Mouse (Mus musculus) embryonic facial prominence, embryonic 13.5 days (tissue): ENCODE measurements at regions not wholly inside any gene's neighbourhood (a gene's known extent, or its start where the extent isn't known, plus 50 kb on each side); places are given as distances from the start of the nearest gene placed in this dataset.
A peak's percentile ranks its signal among the peaks of the same experiment; 100 is the strongest.

Experiments used
- ATAC-seq: fragments of 200-750 bp; cut with Nextera tagmentation; 2 replicates; pipeline ENCODE4 v1.8.0; 2017; ENCODE audit warnings: low read depth; ENCODE audit not compliant: insufficient number of reproducible peaks, insufficient read depth, low FRiP score, low TSS enrichment
- H3K27ac ChIP-seq: fragments of 300-500 bp; sonication (generic); 2 replicates; pipeline ENCODE4 v1.5.1; 2015; ENCODE audit warnings: moderate library complexity, mild to moderate bottlenecking, inconsistent platforms
- H3K27me3 ChIP-seq: fragments of 300-500 bp; sonication (generic); 2 replicates; pipeline ENCODE4 v1.6.1; 2015; ENCODE audit warnings: mild to moderate bottlenecking, inconsistent platforms
- H3K36me3 ChIP-seq: fragments of 300-500 bp; sonication (generic); 2 replicates; pipeline ENCODE4 v1.6.1; 2015; ENCODE audit warnings: mild to moderate bottlenecking, inconsistent platforms
- H3K4me1 ChIP-seq: fragments of 300-500 bp; sonication (generic); 2 replicates; pipeline ENCODE4 v1.6.1; 2015; ENCODE audit warnings: inconsistent platforms
- H3K4me2 ChIP-seq: fragments of 300-500 bp; sonication (generic); 2 replicates; pipeline ENCODE4 v1.6.1; 2015; ENCODE audit warnings: moderate library complexity, mild to moderate bottlenecking, inconsistent platforms
- H3K4me3 ChIP-seq: fragments of 300-500 bp; sonication (generic); 2 replicates; pipeline ENCODE4 v1.5.1; 2015; ENCODE audit warnings: mild to moderate bottlenecking, inconsistent platforms
- H3K9ac ChIP-seq: fragments of 300-500 bp; sonication (generic); 2 replicates; pipeline ENCODE4 v1.6.1; 2015; ENCODE audit warnings: mild to moderate bottlenecking, inconsistent platforms
- H3K9me3 ChIP-seq: fragments of 300-500 bp; sonication (generic); 2 replicates; pipeline ENCODE4 v1.6.1; 2016; ENCODE audit warnings: inconsistent platforms
- WGBS: fragments of 180-500 bp; shearing (Covaris S2); methylation state at CpG from one replicate; pipeline ENCODE4 v1.1.7; 2015; ENCODE audit warnings: mixed read lengths; 5-methylcytosine and 5-hydroxymethylcytosine counted together

DNA sequence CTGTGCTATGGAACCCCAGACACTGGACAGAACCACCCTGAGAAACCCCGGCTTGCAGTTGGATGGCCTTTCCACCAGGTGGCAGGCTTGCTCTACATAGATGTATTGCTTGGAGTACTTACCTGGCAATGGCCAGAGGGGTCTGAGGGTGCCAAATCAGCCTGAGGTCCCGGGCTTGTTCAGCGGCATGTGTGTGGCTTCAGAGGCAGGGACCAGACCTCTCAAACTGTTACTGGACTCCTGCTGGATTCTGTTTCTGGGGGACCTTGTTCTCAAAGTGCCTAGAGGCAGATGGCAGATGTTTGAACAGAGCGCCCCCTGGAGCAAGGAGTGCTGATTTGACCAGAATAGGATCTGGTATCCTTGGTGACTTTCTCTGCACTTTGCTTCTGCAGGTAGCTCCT, 262.9 kb upstream of the Gm4791 start:
- peak; percentile 49; the same call in 1 of the 2 replicates for ATAC-seq
- Histone ChIP-seq H3K9me3 (no peaks in the 10 kb centered on the region), H3K4me3 (no peak overlapping the region), H3K36me3 (no peaks in the 10 kb centered on the region), H3K4me2 (no peak overlapping the region), H3K4me1 (peaks cover 8% of the 10 kb centered on the region), H3K27ac (no peak overlapping the region), H3K27me3 (peaks cover 20% of the 10 kb centered on the region), H3K9ac (no peak overlapping the region)
- 4% methylated on average over 4 of the region's 4 CpGs for WGBS

DNA sequence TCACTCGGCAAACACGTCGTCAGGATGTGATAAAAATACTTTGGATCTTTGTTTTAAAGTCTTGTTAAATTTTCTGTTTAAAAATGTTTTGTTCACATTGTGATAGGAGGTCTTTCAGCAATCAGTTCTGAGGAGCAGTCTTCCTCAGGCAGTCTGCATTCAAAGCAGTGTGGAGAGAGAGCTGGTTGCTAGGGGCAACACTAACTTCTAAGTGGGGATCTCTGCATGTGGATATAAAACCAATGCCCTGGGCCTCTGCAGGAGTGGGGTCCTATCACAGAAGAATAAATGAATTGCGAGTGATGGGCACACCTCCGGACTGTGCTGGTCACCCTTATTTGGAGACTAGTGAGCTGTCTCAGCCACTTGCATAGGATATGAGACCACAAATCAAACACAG, 270.1 kb upstream of the Gm4791 start:
- WGBS = 75% methylated on average over 5 of the region's 5 CpGs
- Histone ChIP-seq H3K36me3 (no peaks in the 10 kb centered on the region), H3K9ac (no peak overlapping the region), H3K4me2 (no peak overlapping the region), H3K27me3 (no peaks in the 10 kb centered on the region; the same call in 1 of the 2 replicates), H3K4me1 (no peaks in the 10 kb centered on the region), H3K27ac (no peak overlapping the region), H3K4me3 (no peak overlapping the region), H3K9me3 (no peaks in the 10 kb centered on the region)
- ATAC-seq = no peak

DNA sequence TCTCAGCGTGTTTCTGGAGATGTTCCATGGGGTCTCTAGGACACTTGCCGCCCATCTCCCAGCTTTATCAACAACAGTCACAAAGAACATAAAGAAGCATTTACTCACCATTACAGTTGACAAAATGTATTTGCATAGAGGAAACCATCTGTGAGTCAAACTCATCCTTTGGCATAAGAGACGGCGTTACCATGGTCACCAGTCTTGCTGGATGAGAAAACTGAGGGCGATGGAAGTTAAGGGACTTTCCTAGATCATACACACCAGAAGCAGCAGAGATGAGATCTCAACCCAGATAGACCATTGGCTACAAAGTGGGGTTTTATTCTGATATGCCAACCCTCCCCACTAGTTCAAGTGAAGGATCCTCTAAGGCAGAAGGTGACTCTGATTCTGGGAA, 274.3 kb upstream of the Gm4791 start:
- Histone ChIP-seq H3K4me2 (no peak overlapping the region), H3K4me3 (no peak overlapping the region), H3K4me1 (no peaks in the 10 kb centered on the region), H3K9me3 (no peaks in the 10 kb centered on the region), H3K27me3 (no peaks in the 10 kb centered on the region), H3K27ac (no peak overlapping the region), H3K36me3 (no peaks in the 10 kb centered on the region), H3K9ac (no peak overlapping the region)
- no peak for ATAC-seq
- WGBS = 92% methylated on average over 5 of the region's 5 CpGs

DNA sequence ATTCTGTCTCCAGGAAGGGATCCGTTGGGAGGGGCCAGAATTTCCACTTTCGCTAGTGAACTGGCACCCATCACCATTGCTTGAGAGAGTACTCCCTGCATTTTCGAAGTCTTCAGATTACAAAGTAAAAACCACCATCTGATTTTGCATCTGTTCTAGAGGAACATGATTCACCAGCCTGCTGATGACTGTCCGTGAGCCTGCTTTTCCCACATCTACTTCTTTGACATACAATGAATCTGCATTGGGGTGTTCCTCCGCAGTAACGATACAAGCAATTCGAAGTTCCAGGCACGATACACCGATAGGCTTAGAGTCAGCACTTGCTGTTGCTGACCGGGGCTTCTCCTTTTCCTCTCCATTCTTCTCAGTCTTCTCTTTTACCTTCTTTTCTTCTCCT, 285.1 kb upstream of the Gm4791 start:
- Histone ChIP-seq H3K27ac (no peak overlapping the region), H3K36me3 (no peaks in the 10 kb centered on the region), H3K4me2 (no peak overlapping the region), H3K4me1 (no peaks in the 10 kb centered on the region), H3K9me3 (no peaks in the 10 kb centered on the region), H3K27me3 (no peaks in the 10 kb centered on the region), H3K9ac (no peak overlapping the region), H3K4me3 (no peak overlapping the region)
- no peak for ATAC-seq
- 88% methylated on average over 10 of the region's 10 CpGs for WGBS

DNA sequence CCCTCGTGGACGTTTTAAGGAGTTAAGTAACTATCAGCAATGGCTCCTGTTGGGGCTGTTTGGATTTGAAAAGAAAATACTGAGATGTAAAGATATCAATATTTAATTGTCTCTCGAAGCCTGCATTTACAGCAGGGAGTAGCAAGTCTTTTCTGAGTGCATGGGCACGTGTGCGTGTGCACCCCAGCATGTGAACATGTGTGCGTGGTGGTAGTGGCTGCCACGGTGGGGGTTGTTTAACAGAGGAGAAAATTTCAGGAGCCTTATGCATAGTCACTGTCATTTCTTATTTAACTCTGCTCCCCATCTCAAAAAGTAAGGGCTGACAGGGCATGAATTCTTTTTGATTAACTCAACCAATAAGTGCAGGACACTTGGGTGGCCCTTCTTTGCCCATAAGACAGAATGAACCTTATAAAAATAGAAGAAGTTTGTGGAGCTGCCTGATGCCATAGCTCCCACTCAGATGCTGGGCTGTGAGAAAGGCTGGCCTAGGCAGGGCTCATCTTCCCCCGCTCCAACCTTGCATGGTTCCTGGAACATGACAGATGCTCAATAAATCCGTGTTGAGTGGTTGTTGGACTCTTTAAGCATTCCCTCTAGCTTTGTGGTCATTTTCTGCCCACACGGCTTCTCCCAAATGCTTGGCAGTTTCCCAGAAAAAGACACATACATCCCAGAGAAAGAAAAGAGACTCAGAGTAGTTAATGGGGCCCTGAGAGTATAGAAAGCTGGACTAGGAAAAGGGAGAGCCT, 294.2 kb upstream of the Gm4791 start:
- H3K27ac ChIP-seq = no peak overlapping the region
- no peak for ATAC-seq
- H3K9ac ChIP-seq = no peak overlapping the region
- peaks cover 10% of the 10 kb centered on the region for H3K27me3 ChIP-seq
- H3K9me3 ChIP-seq = no peaks in the 10 kb centered on the region
- H3K4me2 ChIP-seq = no peak overlapping the region
- H3K4me3 ChIP-seq = no peak overlapping the region
- peaks cover 14% of the 10 kb centered on the region; the same call in 1 of the 2 replicates for H3K4me1 ChIP-seq
- no peaks in the 10 kb centered on the region for H3K36me3 ChIP-seq
- WGBS = 63% methylated on average over 10 of the region's 10 CpGs

DNA sequence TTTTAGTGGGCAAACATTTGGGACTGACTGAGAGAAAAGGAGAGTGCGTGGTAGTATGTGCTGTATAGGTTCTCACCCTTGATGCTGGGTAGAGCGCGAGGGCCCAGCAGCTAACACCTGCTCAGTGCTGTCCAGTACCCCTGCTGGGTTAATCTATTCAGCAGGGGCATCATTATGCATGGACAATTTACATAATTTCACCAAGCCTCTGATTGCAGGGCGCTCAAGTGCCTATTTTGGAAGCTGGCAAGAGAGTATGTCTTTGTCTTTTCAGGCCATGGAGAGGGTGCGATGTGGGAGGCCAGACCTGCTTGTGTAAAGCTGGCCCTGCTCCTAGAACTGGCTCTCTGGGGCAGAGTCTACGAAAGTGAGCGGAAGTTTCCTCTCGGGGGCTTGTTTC, 294.9 kb upstream of the Gm4791 start:
- no peak overlapping the region for H3K4me3 ChIP-seq

DNA sequence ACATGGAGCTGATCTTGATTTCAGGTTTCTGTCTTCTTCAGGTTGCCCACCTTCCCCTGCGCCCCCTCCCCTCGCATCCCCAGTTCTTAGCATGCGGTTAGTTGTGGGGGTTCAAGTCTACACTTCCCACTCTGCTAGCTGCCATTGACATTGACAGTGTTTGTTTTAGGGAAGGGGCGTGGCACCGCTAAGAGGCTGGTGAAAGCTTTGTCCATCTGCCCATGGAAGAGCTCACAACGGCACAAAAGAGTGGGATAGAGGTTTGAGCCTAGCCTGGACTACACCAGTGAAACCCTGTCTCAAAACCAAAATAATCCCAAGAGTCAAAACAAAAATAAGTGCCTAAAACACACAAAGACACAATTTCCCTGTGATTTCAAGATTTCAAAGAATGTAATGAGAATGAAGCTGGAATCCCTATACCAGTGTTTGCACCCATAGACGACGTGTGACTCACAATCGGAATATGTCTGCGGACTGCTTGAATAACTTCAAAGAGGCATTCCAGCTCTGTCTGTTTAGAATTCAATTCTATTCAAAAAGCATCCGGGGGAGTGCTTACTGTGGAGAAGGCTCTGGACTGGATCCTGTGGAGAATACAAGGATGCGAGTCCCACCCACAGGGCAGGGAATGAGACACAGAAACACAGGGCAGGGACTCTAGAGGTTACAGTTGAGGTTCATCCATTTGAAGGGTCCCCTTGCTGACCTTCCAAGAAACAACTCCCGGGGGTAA, 295.5 kb upstream of the Gm4791 start:
- H3K36me3 ChIP-seq = no peaks in the 10 kb centered on the region
- H3K4me1 ChIP-seq = peaks cover 14% of the 10 kb centered on the region; the same call in 1 of the 2 replicates
- ATAC-seq = no peak
- WGBS = 64% methylated on average over 13 of the region's 13 CpGs
- no peak overlapping the region for H3K9ac ChIP-seq
- H3K9me3 ChIP-seq = no peaks in the 10 kb centered on the region
- no peak overlapping the region for H3K4me3 ChIP-seq
- H3K4me2 ChIP-seq = no peak overlapping the region
- H3K27ac ChIP-seq = no peak overlapping the region
- H3K27me3 ChIP-seq = peaks cover 10% of the 10 kb centered on the region

More for the DNA sequence above, 294.9 kb upstream of the Gm4791 start:
- no peaks in the 10 kb centered on the region for H3K9me3 ChIP-seq
- peaks cover 10% of the 10 kb centered on the region for H3K27me3 ChIP-seq
- no peak for ATAC-seq
- no peaks in the 10 kb centered on the region for H3K36me3 ChIP-seq
- H3K4me1 ChIP-seq = peaks cover 14% of the 10 kb centered on the region; the same call in 1 of the 2 replicates
- H3K4me2 ChIP-seq = no peak overlapping the region
- no peak overlapping the region for H3K9ac ChIP-seq
- WGBS = 67% methylated on average over 8 of the region's 8 CpGs
- H3K27ac ChIP-seq = no peak overlapping the region

DNA sequence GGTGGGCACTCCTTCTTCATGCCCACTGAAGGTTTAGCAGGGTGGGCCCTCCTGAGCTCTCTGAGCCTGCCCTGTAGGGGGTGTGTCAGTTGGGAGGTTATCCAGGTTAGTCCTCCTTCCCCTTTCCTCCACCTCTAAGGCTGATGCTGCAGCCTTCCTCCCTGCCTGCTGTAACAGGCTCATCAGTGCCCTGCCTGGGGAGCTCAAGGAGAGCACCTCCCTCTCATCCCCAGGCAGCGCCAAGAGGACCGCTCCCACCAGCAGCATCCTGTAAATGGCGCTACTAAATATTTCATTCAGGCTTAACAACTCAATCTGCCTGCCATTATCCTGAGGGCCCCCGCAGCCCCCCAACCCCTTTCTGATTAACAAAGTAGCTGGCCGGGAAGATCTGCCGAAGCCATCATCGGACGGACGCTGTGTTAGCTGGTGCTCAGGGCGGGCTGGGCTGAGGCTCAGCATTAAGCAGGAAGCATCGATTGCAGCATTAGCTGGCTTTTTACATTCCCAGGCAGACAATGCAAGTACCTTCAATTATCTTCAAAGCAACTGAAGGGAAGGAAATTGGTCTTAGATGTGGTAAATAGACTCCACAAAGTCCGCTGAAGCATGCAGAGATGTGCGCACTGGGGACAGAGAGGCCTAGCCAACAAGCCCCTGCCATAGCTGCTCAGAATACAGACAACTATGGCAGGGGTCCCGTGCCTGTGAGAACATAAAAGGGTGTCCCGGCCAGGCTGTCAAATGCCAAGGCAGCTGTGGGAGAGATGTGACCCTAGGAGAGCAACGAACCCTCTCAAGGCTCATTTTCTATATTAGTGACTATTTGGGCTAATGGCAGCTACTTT, 296.3 kb upstream of the Gm4791 start:
- H3K4me3 ChIP-seq = no peak overlapping the region
- H3K4me2 ChIP-seq = no peak overlapping the region
- 0 out of 2 replicates have a peak overlapping the region, but pooled peaks have one; percentile 11 for H3K9ac ChIP-seq
- 35% methylated on average over 16 of the region's 16 CpGs for WGBS
- no peaks in the 10 kb centered on the region for H3K9me3 ChIP-seq
- peaks cover 14% of the 10 kb centered on the region; the same call in 1 of the 2 replicates for H3K4me1 ChIP-seq
- ATAC-seq = no peak
- no peaks in the 10 kb centered on the region for H3K36me3 ChIP-seq
- peaks cover 10% of the 10 kb centered on the region for H3K27me3 ChIP-seq
- no peak overlapping the region for H3K27ac ChIP-seq

DNA sequence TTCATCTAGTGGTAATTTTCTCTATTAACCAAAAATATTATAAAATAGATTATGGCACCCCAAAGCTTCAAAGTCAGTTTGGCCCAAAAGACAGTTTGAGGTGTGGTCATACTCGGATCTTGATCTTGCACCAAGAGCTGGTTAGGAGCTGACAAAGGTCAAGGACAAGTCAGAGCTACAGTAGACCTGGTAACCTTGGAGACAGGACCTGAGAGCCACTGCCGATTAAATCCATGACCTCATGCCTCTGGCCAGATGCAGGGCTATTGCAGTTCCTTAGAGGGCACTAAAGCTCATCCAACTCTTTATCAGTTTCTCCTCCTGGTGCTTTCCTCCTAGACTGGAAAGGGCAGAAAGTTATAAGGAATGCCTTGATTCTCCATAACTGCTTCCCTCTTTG, 302.4 kb upstream of the Gm4791 start:
- Histone ChIP-seq H3K27me3 (no peaks in the 10 kb centered on the region), H3K4me3 (no peak overlapping the region), H3K4me2 (no peak overlapping the region), H3K36me3 (no peaks in the 10 kb centered on the region), H3K9ac (no peak overlapping the region), H3K9me3 (no peaks in the 10 kb centered on the region), H3K4me1 (no peaks in the 10 kb centered on the region), H3K27ac (no peak overlapping the region)
- WGBS = 73% methylated on average over 2 of the region's 2 CpGs
- no peak for ATAC-seq

DNA sequence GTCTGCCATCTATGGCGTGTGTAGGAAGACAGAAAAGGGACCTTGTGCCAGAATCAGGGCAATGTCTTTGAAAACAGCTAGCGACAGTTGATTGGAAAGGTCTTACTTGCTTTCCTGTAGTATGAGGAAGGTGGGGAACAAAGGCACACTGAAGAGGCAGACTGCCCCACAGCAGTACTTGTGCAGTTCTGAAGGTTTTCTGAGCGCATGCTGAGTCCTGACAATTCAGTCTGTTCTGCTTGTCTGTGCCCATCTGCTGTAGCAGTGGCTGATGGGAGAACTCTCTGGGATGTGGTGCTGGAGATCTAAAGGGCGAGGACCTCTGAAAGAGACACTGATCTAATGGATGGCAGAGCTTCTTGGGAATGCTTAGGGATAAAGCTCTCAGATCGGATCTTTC, 309.2 kb upstream of the Gm4791 start:
- H3K36me3 ChIP-seq = no peaks in the 10 kb centered on the region
- no peaks in the 10 kb centered on the region for H3K4me1 ChIP-seq
- H3K9ac ChIP-seq = no peak overlapping the region
- H3K27me3 ChIP-seq = peaks cover 5% of the 10 kb centered on the region; the same call in 1 of the 2 replicates
- no peaks in the 10 kb centered on the region for H3K9me3 ChIP-seq
- H3K4me2 ChIP-seq = no peak overlapping the region
- H3K4me3 ChIP-seq = no peak overlapping the region
- WGBS = 73% methylated on average over 5 of the region's 5 CpGs
- no peak for ATAC-seq
- H3K27ac ChIP-seq = no peak overlapping the region

DNA sequence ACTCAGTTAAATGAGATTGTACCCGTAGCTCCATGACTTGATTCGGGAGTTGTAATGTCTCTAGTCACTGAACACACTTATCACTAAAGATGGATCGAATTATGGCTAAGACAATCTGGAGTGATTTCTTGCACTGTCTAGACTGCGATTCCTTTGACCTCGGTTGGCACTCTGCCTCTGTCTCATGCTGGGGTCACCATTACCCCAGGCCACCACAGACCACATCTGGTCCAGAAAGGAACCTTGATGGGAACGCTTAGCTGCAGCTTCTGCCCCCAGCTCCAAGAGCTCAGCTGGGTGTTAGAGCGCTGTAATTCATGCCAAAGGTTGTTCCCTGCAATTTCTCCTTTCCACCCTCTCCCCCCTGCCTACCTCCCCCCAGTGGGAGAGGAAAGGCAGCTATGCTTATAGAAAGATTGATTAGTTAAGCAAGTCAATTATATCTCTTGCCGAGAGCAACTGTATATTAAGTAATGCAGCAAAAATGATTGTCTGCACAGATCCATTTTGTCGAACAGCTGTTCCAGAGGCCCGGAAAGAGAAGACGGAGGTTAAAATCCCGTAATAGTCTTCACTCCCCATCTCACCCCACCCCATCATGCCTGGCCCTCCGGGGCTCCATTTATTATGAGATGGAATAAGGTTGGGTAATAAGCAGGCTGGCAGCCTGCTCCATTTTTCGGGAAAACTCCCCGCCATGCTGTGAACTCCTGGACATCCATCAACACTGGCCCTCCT, 314.3 kb upstream of the Gm4791 start:
- H3K4me2 ChIP-seq = no peak overlapping the region
- WGBS = 67% methylated on average over 15 of the region's 15 CpGs
- H3K27ac ChIP-seq = no peak overlapping the region
- no peak overlapping the region for H3K4me3 ChIP-seq
- ATAC-seq = no peak
- no peaks in the 10 kb centered on the region for H3K9me3 ChIP-seq
- H3K9ac ChIP-seq = no peak overlapping the region
- H3K36me3 ChIP-seq = no peaks in the 10 kb centered on the region
- no peaks in the 10 kb centered on the region for H3K4me1 ChIP-seq
- peaks cover 5% of the 10 kb centered on the region; the same call in 1 of the 2 replicates for H3K27me3 ChIP-seq
